Mouse (Mus musculus): ENCODE results near the gene Fyn. TPM values are rescaled to one million over a fixed set of nuclear protein-coding genes. Genes with fewer than 3 reads are reported as not detected.

Fyn gene
- polyA plus RNA-seq, 1 experiment from 2014 or later: 21.4 TPM

- Histone ChIP-seq H3K9ac (no peak overlapping the region), H3K4me2 (no peak overlapping the region), H3K9me3 (no peaks in the 10 kb centered on the region), H3K36me3 (no peaks in the 10 kb centered on the region), H3K27ac (no peak overlapping the region), H3K4me3 (no peak overlapping the region), H3K27me3 (no peaks in the 10 kb centered on the region), H3K4me1 (no peaks in the 10 kb centered on the region)
- no peak for ATAC-seq (ENCODE audit: borderline replicate concordance, extremely low read depth, low FRiP score, low TSS enrichment)
- WGBS: 62% methylated on average over 14 of the region's 14 CpGs
Measured at GRCm38 (mm10) chr10:39432648-39433568, 64.3 kb downstream of the Fyn start.

GRCm38 (mm10) chr10:39433893-39434292 is 65.2 kb downstream of the Fyn start:
- Histone ChIP-seq H3K9me3 (no peaks in the 10 kb centered on the region), H3K27me3 (no peaks in the 10 kb centered on the region), H3K4me3 (no peak overlapping the region), H3K4me2 (no peak overlapping the region), H3K27ac (no peak overlapping the region), H3K9ac (no peak overlapping the region), H3K4me1 (no peaks in the 10 kb centered on the region), H3K36me3 (no peaks in the 10 kb centered on the region)
- WGBS: 84% methylated on average over 7 of the region's 7 CpGs
- ATAC-seq (ENCODE audit: borderline replicate concordance, extremely low read depth, low FRiP score, low TSS enrichment): no peak

GRCm38 (mm10) chr10:39434758-39435448 is 66.2 kb downstream of the Fyn start:
- Histone ChIP-seq H3K9me3 (no peaks in the 10 kb centered on the region), H3K27ac (no peak overlapping the region), H3K4me1 (no peaks in the 10 kb centered on the region), H3K27me3 (no peaks in the 10 kb centered on the region), H3K4me2 (no peak overlapping the region), H3K9ac (no peak overlapping the region), H3K36me3 (no peaks in the 10 kb centered on the region), H3K4me3 (no peak overlapping the region)
- WGBS: 58% methylated on average over 8 of the region's 8 CpGs
- no peak for ATAC-seq (ENCODE audit: borderline replicate concordance, extremely low read depth, low FRiP score, low TSS enrichment)

GRCm38 (mm10) chr10:39438905-39439304 is 70.2 kb downstream of the Fyn start:
- H3K9ac ChIP-seq: no peak overlapping the region
- no peaks in the 10 kb centered on the region for H3K9me3 ChIP-seq
- no peak overlapping the region for H3K4me2 ChIP-seq
- H3K4me3 ChIP-seq: no peak overlapping the region
- no peaks in the 10 kb centered on the region for H3K27me3 ChIP-seq
- no peak overlapping the region for H3K27ac ChIP-seq
- ATAC-seq (ENCODE audit: borderline replicate concordance, extremely low read depth, low FRiP score, low TSS enrichment): no peak
- no peaks in the 10 kb centered on the region for H3K36me3 ChIP-seq
- H3K4me1 ChIP-seq: 0 out of 2 replicates have a peak, but pooled peaks cover 3% of the 10 kb centered on the region
- WGBS: 67% methylated on average over 5 of the region's 5 CpGs

- no peaks in the 10 kb centered on the region for H3K9me3 ChIP-seq
- no peak overlapping the region for H3K4me3 ChIP-seq
- no peaks in the 10 kb centered on the region for H3K27me3 ChIP-seq
- 74% methylated on average over 9 of the region's 9 CpGs for WGBS
- H3K9ac ChIP-seq: no peak overlapping the region
- no peak overlapping the region for H3K4me2 ChIP-seq
- no peak overlapping the region for H3K27ac ChIP-seq
- no peaks in the 10 kb centered on the region for H3K36me3 ChIP-seq
- H3K4me1 ChIP-seq: 0 out of 2 replicates have a peak, but pooled peaks cover 3% of the 10 kb centered on the region
- no peak for ATAC-seq (ENCODE audit: borderline replicate concordance, extremely low read depth, low FRiP score, low TSS enrichment)
Measured at GRCm38 (mm10) chr10:39440506-39440905, 71.9 kb downstream of the Fyn start.

- no peak for ATAC-seq (ENCODE audit: borderline replicate concordance, extremely low read depth, low FRiP score, low TSS enrichment)
- no peak overlapping the region for H3K4me3 ChIP-seq
- 0 out of 2 replicates have a peak, but pooled peaks cover 3% of the 10 kb centered on the region for H3K4me1 ChIP-seq
- H3K27ac ChIP-seq: no peak overlapping the region
- no peak overlapping the region for H3K9ac ChIP-seq
- H3K9me3 ChIP-seq: no peaks in the 10 kb centered on the region
- no peaks in the 10 kb centered on the region for H3K36me3 ChIP-seq
- H3K27me3 ChIP-seq: no peaks in the 10 kb centered on the region
- H3K4me2 ChIP-seq: no peak overlapping the region
Measured at GRCm38 (mm10) chr10:39441636-39442035, 73.0 kb downstream of the Fyn start.

GRCm38 (mm10) chr10:39443122-39443521 is 74.5 kb downstream of the Fyn start:
- H3K9me3 ChIP-seq: no peaks in the 10 kb centered on the region
- H3K4me2 ChIP-seq: no peak overlapping the region
- no peaks in the 10 kb centered on the region for H3K27me3 ChIP-seq
- H3K4me3 ChIP-seq: no peak overlapping the region
- 48% methylated on average over 2 of the region's 2 CpGs for WGBS
- H3K9ac ChIP-seq: no peak overlapping the region
- no peak for ATAC-seq (ENCODE audit: borderline replicate concordance, extremely low read depth, low FRiP score, low TSS enrichment)
- H3K4me1 ChIP-seq: 0 out of 2 replicates have a peak, but pooled peaks cover 3% of the 10 kb centered on the region
- H3K36me3 ChIP-seq: no peaks in the 10 kb centered on the region
- no peak overlapping the region for H3K27ac ChIP-seq

GRCm38 (mm10) chr10:39443947-39444346 is 75.3 kb downstream of the Fyn start:
- Histone ChIP-seq H3K27me3 (no peaks in the 10 kb centered on the region), H3K4me1 (0 out of 2 replicates have a peak, but pooled peaks cover 3% of the 10 kb centered on the region)
- no peak for ATAC-seq (ENCODE audit: borderline replicate concordance, extremely low read depth, low FRiP score, low TSS enrichment)

GRCm38 (mm10) chr10:39445870-39446269 is 77.2 kb downstream of the Fyn start:
- H3K27me3 ChIP-seq: no peaks in the 10 kb centered on the region
- H3K9me3 ChIP-seq: no peaks in the 10 kb centered on the region
- H3K27ac ChIP-seq: no peak overlapping the region
- H3K36me3 ChIP-seq: no peaks in the 10 kb centered on the region
- no peak for ATAC-seq (ENCODE audit: borderline replicate concordance, extremely low read depth, low FRiP score, low TSS enrichment)
- H3K9ac ChIP-seq: no peak overlapping the region
- H3K4me3 ChIP-seq: no peak overlapping the region
- WGBS: 80% methylated on average over 11 of the region's 11 CpGs
- H3K4me2 ChIP-seq: no peak overlapping the region
- H3K4me1 ChIP-seq: peaks cover 20% of the 10 kb centered on the region

More at GRCm38 (mm10) chr10:39443947-39444346, 75.3 kb downstream of the Fyn start:
- H3K36me3 ChIP-seq: no peaks in the 10 kb centered on the region
- no peak overlapping the region for H3K27ac ChIP-seq
- H3K4me3 ChIP-seq: no peak overlapping the region
- H3K4me2 ChIP-seq: no peak overlapping the region
- no peaks in the 10 kb centered on the region for H3K9me3 ChIP-seq
- H3K9ac ChIP-seq: no peak overlapping the region

- no peaks in the 10 kb centered on the region for H3K27me3 ChIP-seq
- no peak for ATAC-seq (ENCODE audit: borderline replicate concordance, extremely low read depth, low FRiP score, low TSS enrichment)
- H3K4me2 ChIP-seq: no peak overlapping the region
- no peaks in the 10 kb centered on the region for H3K9me3 ChIP-seq
- no peak overlapping the region for H3K27ac ChIP-seq
- WGBS: 88% methylated on average over 5 of the region's 5 CpGs
- H3K36me3 ChIP-seq: no peaks in the 10 kb centered on the region
- no peak overlapping the region for H3K9ac ChIP-seq
- H3K4me1 ChIP-seq: peaks cover 20% of the 10 kb centered on the region
- H3K4me3 ChIP-seq: no peak overlapping the region
Measured at GRCm38 (mm10) chr10:39446706-39447105, 78.1 kb downstream of the Fyn start.

- Histone ChIP-seq H3K27ac (0 out of 2 replicates have a peak overlapping the region, but pooled peaks have one; percentile 15), H3K4me2 (no peak overlapping the region), H3K4me3 (no peak overlapping the region), H3K4me1 (peaks cover 17% of the 10 kb centered on the region), H3K9ac (no peak overlapping the region), H3K27me3 (no peaks in the 10 kb centered on the region), H3K9me3 (no peaks in the 10 kb centered on the region), H3K36me3 (no peaks in the 10 kb centered on the region)
- ATAC-seq (ENCODE audit: borderline replicate concordance, extremely low read depth, low FRiP score, low TSS enrichment): no peak
- 39% methylated on average over 4 of the region's 4 CpGs for WGBS
Measured at GRCm38 (mm10) chr10:39449179-39449578, 80.5 kb downstream of the Fyn start.

- Histone ChIP-seq H3K36me3 (no peaks in the 10 kb centered on the region), H3K4me3 (no peak overlapping the region), H3K9me3 (no peaks in the 10 kb centered on the region), H3K9ac (no peak overlapping the region), H3K4me1 (peaks cover 17% of the 10 kb centered on the region), H3K27me3 (no peaks in the 10 kb centered on the region), H3K4me2 (0 out of 2 replicates have a peak overlapping the region, but pooled peaks have one; percentile 11), H3K27ac (peak overlapping the region; percentile 78)
- 0 out of 2 replicates have a peak, but pooled peaks have one; percentile 44 for ATAC-seq (ENCODE audit: borderline replicate concordance, extremely low read depth, low FRiP score, low TSS enrichment)
- 58% methylated on average over 8 of the region's 8 CpGs for WGBS
Measured at GRCm38 (mm10) chr10:39450356-39450755, 81.7 kb downstream of the Fyn start.
